Mouse (Mus musculus): Measurements from ENCODE around the gene Lix1l. TPM values are rescaled to one million over a fixed set of nuclear protein-coding genes. Genes with fewer than 3 reads are reported as not detected.

The Lix1l gene
- total and polyA plus RNA-seq, 3 experiments, result 24.7 to 25.3 (median 25.2) TPM

DNA sequence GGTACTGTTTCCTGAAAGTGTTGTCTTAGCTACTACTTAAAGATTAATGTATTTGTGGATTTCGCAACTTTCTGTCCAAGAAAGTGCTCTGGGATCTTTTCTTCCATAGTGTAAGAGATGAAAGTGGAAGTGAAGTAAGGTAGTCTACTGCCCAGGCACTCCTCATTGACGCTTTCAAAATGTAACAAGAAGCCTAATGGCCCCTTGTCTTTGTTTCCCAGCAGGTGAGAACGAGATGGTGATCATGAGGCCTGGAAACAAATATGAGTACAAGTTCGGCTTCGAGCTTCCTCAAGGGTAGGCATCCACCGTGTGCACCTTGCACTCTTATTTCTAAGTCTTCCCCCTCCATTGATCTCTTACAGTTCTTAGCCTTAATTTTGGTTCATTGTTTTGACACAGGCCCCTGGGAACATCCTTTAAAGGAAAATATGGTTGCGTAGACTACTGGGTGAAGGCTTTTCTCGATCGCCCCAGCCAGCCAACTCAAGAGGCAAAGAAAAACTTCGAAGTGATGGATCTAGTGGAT, 42.2 kb upstream of the Lix1l start:
- peak in 1 of 2 experiments; percentile 34 for DNase-seq
- TF ChIP-seq POLR2A (IDR thresholded peaks at IDR 0.05; ENCODE audit: insufficient read depth, low read depth, low read length) (peak; percentile 68), CTCF (IDR thresholded peaks at IDR 0.05) (no peak)
- Histone ChIP-seq H3K4me3 (peak overlapping the region; percentile 77), H3K9ac (ENCODE audit: low read depth, low read length) (peak overlapping the region; percentile 100), H3K79me2 (replicated peaks; ENCODE audit: control insufficient read depth, insufficient read depth, low read length) (peaks cover 6% of the 10 kb centered on the region; the same call in 1 of the 2 replicates), H3K4me1 (ENCODE audit: control insufficient read depth, insufficient read depth, low read length) (peaks cover 22% of the 10 kb centered on the region), H3K36me3 (ENCODE audit: control insufficient read depth, insufficient read depth, low read length) (peaks cover 15% of the 10 kb centered on the region), H3K27me3 (ENCODE audit: control insufficient read depth, insufficient read depth, low read length) (no peaks in the 10 kb centered on the region), H3K27ac (peak overlapping the region; percentile 96)
- intact Hi-C loops (cut with DNase I), result loop anchor here (10.0 kb wide), 1 partner anchor 564 kb away; the partner anchor contains the start of gene Plekho1
- WGBS, result under 1% methylated on average over 10 of the region's 10 CpGs

DNA sequence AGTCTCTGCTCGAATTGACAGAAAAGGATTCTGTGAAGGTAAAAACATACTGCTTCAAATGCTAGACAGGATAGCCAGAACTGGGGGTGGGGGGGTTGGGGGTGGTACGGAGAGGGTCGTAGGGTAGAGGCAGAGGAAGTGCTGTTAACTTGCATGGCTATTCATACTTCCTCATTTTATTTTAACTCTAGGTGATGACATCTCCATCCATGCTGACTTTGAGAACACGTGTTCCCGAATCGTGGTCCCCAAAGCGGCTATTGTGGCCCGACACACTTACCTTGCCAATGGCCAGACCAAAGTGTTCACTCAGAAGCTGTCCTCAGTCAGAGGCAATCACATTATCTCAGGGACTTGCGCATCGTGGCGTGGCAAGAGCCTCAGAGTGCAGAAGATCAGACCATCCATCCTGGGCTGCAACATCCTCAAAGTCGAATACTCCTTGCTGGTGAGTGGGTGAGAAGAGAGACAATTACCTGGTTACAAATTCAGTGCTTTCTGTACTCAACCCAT, 41.5 kb upstream of the Lix1l start:
- WGBS, result 1% methylated on average over 12 of the region's 12 CpGs
- intact Hi-C loops (cut with DNase I), result loop anchor here (10.0 kb wide), 1 partner anchor 565 kb away; the partner anchor contains the start of gene Plekho1
- H3K79me2 ChIP-seq (replicated peaks; ENCODE audit: control insufficient read depth, insufficient read depth, low read length), result peaks cover 6% of the 10 kb centered on the region; the same call in 1 of the 2 replicates
- peak; percentile 84 for TF ChIP-seq POLR2A (IDR thresholded peaks at IDR 0.05; ENCODE audit: insufficient read depth, low read depth, low read length)
- no peak for TF ChIP-seq CTCF (IDR thresholded peaks at IDR 0.05)
- no peak for TF ChIP-seq EP300 (IDR thresholded peaks at IDR 0.05; ENCODE audit: insufficient read depth, low read depth, low read length)
- peak overlapping the region; percentile 96 for H3K27ac ChIP-seq
- H3K4me3 ChIP-seq, result peak overlapping the region; percentile 77
- H3K9ac ChIP-seq (ENCODE audit: low read depth, low read length), result peak overlapping the region; percentile 100
- H3K36me3 ChIP-seq (ENCODE audit: control insufficient read depth, insufficient read depth, low read length), result peaks cover 16% of the 10 kb centered on the region
- peak; percentile 64 to 66 for DNase-seq
- H3K27me3 ChIP-seq (ENCODE audit: control insufficient read depth, insufficient read depth, low read length), result no peaks in the 10 kb centered on the region
- peaks cover 22% of the 10 kb centered on the region for H3K4me1 ChIP-seq (ENCODE audit: control insufficient read depth, insufficient read depth, low read length)

DNA sequence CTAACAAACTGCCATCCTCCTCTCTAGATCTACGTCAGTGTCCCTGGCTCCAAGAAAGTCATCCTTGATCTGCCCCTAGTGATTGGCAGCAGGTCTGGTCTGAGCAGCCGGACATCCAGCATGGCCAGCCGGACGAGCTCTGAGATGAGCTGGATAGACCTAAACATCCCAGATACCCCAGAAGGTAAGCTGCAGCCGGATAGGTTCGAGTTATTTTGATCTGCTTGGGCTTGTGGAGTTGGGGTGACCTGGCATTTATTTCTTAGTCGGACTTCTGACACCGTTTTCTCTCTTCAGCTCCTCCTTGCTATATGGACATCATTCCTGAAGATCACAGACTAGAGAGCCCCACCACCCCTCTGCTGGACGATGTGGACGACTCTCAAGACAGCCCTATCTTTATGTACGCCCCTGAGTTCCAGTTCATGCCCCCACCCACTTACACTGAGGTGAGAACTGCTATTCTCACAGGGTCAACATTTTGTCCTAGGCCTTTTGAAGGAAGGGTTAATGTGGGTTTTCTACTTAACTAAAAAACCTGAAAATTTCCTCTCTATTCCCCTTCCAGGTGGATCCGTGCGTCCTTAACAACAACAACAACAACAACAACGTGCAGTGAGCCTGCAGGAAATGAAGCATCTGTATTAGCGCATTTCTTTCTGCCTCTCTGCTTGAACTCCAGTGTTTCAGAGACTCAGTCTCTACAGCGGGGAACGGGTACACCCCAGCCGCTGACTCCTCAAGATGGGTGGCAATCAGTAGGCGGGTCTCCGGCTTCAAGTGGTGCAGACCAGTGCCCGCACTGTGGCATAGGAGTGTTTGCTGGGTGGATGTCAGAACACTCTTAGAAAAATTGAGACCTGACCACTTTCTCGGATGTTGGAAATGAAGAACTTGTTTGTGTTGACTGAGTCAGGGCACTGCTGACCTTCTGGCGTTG, 40.8 kb upstream of the Lix1l start:
- 1% methylated on average over 23 of the region's 23 CpGs for WGBS
- peak; percentile 53 to 69 for DNase-seq

DNA sequence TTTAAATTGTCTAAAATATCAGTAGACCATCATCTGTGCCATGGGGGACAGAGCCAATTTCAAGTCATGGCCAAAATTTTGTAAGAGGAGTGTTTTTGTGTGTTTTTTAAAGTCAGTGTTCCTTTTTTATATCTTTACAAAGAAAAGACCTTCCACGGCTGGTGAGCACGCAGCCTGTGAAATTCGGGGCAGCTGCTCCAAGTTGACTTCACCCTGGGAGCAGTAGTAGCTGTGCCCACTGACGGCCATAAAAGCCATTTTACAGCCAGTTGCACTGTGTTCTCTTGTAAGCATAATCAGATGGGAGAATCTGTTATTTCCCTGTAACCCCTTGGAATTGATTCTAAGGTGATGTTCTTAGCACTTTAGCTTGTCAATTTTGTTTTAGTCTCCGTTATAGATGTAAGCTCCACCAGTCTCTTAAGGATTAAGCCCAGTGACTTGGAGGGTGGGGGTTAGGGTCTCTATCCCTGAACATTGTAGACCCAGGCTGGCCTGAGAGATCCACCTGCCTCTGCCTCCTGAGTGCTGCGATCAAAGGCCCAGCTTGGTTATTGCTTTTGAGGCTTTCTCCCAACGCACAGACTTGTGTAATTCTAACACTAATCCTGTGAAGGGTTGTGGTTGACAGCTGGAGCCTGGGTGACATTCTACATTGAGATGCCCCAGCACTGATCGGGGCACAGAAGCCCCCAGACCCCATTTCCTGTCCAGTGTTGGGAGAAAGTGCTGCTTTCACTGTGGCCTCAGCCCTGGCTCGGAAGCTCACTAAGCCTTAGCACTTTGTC, 39.9 kb upstream of the Lix1l start:
- Histone ChIP-seq H3K4me3 (peak overlapping the region; percentile 77), H3K9ac (ENCODE audit: low read depth, low read length) (peak overlapping the region; percentile 100), H3K4me1 (ENCODE audit: control insufficient read depth, insufficient read depth, low read length) (peaks cover 18% of the 10 kb centered on the region), H3K36me3 (ENCODE audit: control insufficient read depth, insufficient read depth, low read length) (peaks cover 16% of the 10 kb centered on the region), H3K27ac (peak overlapping the region; percentile 96), H3K79me2 (replicated peaks; ENCODE audit: control insufficient read depth, insufficient read depth, low read length) (peaks cover 6% of the 10 kb centered on the region; the same call in 1 of the 2 replicates), H3K27me3 (ENCODE audit: control insufficient read depth, insufficient read depth, low read length) (no peaks in the 10 kb centered on the region)
- peak in 1 of 2 experiments; percentile 59 for DNase-seq
- intact Hi-C loops (cut with DNase I), result no loop called here
- TF ChIP-seq POLR2A (IDR thresholded peaks at IDR 0.05; ENCODE audit: insufficient read depth, low read depth, low read length) (peak; percentile 71), EP300 (IDR thresholded peaks at IDR 0.05; ENCODE audit: insufficient read depth, low read depth, low read length) (0 out of 2 replicates have a peak, but pooled peaks have one; percentile 30), CTCF (IDR thresholded peaks at IDR 0.05) (no peak)
- 9% methylated on average over 9 of the region's 9 CpGs for WGBS

More for the DNA sequence above, 40.8 kb upstream of the Lix1l start:
- Histone ChIP-seq H3K79me2 (replicated peaks; ENCODE audit: control insufficient read depth, insufficient read depth, low read length) (peaks cover 6% of the 10 kb centered on the region; the same call in 1 of the 2 replicates), H3K27ac (peak overlapping the region; percentile 96), H3K9ac (ENCODE audit: low read depth, low read length) (peak overlapping the region; percentile 100), H3K4me1 (ENCODE audit: control insufficient read depth, insufficient read depth, low read length) (peaks cover 21% of the 10 kb centered on the region), H3K27me3 (ENCODE audit: control insufficient read depth, insufficient read depth, low read length) (no peaks in the 10 kb centered on the region), H3K4me3 (peak overlapping the region; percentile 77), H3K36me3 (ENCODE audit: control insufficient read depth, insufficient read depth, low read length) (peaks cover 16% of the 10 kb centered on the region)
- TF ChIP-seq POLR2A (IDR thresholded peaks at IDR 0.05; ENCODE audit: insufficient read depth, low read depth, low read length) (peak; percentile 32), CTCF (IDR thresholded peaks at IDR 0.05) (no peak)
- intact Hi-C loops (cut with DNase I), result loop anchor here (10.0 kb wide), 1 partner anchor 565 kb away; the partner anchor contains the start of gene Plekho1

DNA sequence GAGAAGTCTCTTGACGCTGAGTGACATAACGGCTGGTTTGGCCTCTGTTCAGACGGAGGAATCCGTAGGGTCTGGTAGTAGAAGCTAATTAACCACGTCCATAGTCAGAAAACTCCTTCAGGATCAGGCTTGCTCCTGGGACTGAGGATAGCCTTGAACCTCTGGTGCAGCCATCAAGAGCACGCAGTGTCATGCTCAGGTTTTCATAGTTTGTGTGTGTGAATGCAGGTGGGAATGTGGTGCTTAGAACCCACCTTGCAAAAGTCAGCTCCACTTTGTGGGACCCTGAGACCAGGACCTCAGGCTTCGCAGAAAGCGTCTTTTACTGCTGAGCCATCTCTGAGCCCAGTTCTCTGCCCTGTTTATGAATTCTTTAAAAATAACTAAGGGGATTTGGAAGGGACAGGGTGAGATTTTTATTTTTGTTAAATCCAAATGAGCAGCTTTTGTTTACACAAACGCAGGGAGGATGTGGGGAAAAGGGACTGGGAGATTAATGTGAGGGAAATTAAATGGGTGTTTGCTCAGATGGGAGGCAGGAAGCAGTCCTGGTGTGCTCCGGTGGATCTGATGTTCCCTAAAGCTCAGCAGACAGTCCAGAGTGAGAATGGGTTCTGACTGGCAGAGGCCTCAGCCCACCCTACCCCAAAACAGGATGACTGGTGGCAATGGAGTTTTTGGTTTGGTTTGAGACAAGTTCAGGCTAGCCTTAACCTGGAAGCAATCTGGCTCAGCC, 38.8 kb upstream of the Lix1l start:
- H3K36me3 ChIP-seq (ENCODE audit: control insufficient read depth, insufficient read depth, low read length), result peaks cover 16% of the 10 kb centered on the region
- peak; percentile 68; the same call in 1 of the 2 replicates for TF ChIP-seq EP300 (IDR thresholded peaks at IDR 0.05; ENCODE audit: insufficient read depth, low read depth, low read length)
- TF ChIP-seq CTCF (IDR thresholded peaks at IDR 0.05), result no peak
- peak; percentile 88 for TF ChIP-seq POLR2A (IDR thresholded peaks at IDR 0.05; ENCODE audit: insufficient read depth, low read depth, low read length)
- no peaks in the 10 kb centered on the region for H3K27me3 ChIP-seq (ENCODE audit: control insufficient read depth, insufficient read depth, low read length)
- H3K4me1 ChIP-seq (ENCODE audit: control insufficient read depth, insufficient read depth, low read length), result peaks cover 20% of the 10 kb centered on the region
- DNase-seq, result peak; percentile 58 to 64
- intact Hi-C loops (cut with DNase I), result no loop called here
- H3K27ac ChIP-seq, result peak overlapping the region; percentile 96
- 6% methylated on average over 10 of the region's 10 CpGs for WGBS
- peak overlapping the region; percentile 74 for H3K9ac ChIP-seq (ENCODE audit: low read depth, low read length)
- peak overlapping the region; percentile 77 for H3K4me3 ChIP-seq
- H3K79me2 ChIP-seq (replicated peaks; ENCODE audit: control insufficient read depth, insufficient read depth, low read length), result peaks cover 6% of the 10 kb centered on the region; the same call in 1 of the 2 replicates

Data from heart, adult 2 months (tissue).